Mouse (Mus musculus) liver, adult 2 months (tissue): ENCODE data around the gene Senp2.

Experiments
- CTCF ChIP-seq: fragments of 200-500 bp; IDR thresholded peaks from 2 replicates; pipeline ENCODE4 v1.5.1; 2011; ENCODE audit warnings: low read depth, low read length, control low read depth
- POLR2A ChIP-seq: fragments of 200-500 bp; IDR thresholded peaks from 2 replicates; pipeline ENCODE4 v1.6.1; 2011; ENCODE audit warnings: low read length, control low read depth; ENCODE audit not compliant: insufficient read depth; ENCODE audit errors: extremely low read depth

DNA sequence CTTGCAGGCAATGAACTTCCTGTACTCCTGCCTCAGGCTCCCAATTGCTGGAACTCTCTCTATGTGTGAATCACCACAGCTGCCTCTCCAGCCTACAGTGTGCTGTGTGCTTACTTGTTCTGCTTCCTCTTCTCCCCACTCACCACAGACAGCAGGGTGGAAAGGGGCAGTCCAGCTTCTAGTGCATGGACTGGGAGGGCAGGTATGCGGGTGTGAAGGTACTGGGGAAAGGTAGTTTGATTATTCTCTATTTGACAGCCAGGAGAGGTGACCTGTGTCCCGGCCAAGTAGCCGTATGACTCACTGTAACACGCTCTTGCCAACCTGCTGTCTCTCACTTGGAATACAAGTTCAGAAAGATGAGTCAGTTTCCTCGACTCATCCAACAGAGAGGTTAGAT is 11.2 kb upstream of the Senp2 start:
- TF ChIP-seq CTCF (no peak), POLR2A (no peak)
